Mouse (Mus musculus) granulocyte monocyte progenitor cell, adult 5-6 weeks (primary cell): Measurements from ENCODE around the gene Ip6k2. TPM values are rescaled to one million over a fixed set of nuclear protein-coding genes. Genes with fewer than 3 reads are reported as not detected.
A peak's percentile ranks its signal among the peaks of the same experiment; 100 is the strongest.

Source experiments
- ATAC-seq: replicated peaks from 2 replicates; pipeline ENCODE4 v1.8.0; 2016; ENCODE audit warnings: mild to moderate bottlenecking, moderate TSS enrichment, inconsistent platforms; ENCODE audit not compliant: poor library complexity, severe bottlenecking
- total RNA-seq, 2 experiments: library from RNA; stranded (forward) in 1 of 2; stranded (reverse) in 1 of 2; fragments of 200-712, 200-1000 nt in 1 of 2; fragments of >200 nt in 1 of 2; fragmentation: Nextera tagmentation in 1 of 2; gene quantifications; 2 replicates each; pipeline ENCODE4 v1.2.3; 2014 to 2017

Gene Ip6k2
- total RNA-seq, 2 experiments from 2014 or later = 25.5 to 35.8 TPM

DNA sequence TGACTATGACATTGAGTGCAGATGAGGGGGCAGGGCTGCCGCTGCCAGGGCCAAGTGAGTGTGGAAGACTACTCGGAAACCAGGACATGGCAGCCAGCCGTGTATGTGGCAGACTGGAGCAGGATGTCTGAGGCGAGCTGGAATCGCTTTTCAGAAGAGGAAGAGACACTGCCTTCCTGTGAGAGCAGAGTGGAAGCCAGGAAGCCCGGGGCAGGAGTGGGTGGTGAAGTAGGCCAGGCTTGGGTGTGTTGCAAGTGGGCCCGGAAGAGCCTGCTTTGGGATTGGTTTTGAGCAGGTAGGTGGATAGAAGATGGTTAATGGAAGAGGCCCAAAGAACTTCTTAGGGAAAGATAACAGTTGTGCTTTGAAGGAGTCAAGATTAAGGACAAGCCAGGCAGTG, 32.0 kb downstream of the Ip6k2 start:
- ATAC-seq = no peak

DNA sequence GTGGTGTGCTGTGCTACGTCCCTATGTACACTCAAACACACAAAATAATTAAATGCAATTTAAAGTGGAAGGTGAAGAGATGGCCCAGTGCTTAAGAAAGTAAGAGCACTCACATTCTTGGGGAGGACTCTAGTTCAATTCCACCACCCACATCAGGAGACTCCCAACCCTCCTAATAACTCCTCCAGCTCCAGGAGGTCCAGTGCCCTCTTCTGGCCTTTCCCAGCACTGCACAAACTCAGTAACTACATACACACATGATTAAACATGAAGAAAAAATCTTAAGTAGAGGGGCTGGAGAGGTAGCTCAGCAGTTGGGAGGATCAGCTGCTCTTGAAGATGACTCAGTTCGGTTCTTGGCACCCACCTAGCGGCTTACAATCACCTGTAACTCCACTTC, 35.9 kb downstream of the Ip6k2 start:
- ATAC-seq = peak; percentile 77

DNA sequence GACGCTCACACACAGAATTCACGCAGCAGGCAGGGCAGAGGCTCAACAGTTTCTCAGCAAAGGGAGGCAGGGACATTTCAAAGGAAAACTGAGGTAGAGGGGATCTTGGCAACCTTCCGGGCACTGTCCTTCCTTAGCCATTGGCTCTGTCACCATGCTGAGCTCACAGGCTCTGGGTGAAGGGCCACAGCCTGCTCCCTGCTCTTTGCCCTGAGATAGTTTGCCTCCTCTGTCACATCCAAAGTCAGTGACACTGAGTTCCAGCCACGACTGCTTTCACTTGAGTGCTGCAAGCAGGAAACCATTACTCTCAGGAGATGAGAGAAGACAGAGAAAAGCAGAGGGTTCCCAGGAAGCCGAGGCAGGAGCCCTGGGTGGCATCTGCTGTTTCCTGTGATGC, 36.5 kb downstream of the Ip6k2 start:
- no peak for ATAC-seq

GRCm38 (mm10) chr9:108824144-108824685, 40.6 kb downstream of the Ip6k2 start:
- ATAC-seq = no peak

DNA sequence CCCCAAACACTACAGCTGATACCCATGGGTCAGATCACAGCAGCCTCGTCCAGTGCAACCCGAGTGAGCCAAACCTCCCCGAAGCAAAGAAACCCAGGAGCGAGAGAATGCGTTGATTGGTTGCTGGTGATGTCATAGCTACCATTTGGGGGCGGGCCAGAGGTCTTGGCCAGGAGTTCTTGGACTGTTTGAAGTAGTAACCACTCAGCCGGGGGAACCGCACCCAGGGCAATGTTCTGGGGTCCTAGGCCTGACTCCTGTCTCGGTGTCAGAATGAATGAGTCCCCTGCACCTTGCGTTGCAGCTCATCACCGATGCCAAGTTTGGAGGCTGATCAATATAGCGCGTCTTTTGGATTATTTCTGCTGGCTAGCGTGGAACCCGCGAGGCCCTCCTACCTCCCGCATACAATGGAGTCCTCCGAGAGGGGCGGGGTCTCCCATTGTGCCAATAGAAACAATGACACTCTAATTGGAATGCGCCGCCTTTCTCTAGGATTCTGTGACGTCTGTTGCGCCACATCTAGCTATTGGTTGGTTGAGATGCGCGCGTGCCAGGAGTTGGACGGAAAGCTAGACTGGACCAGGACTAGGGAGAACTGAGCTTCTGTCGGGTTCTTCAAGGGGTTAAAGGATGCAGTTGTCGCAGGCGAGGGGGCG, 41.3 kb downstream of the Ip6k2 start:
- ATAC-seq = no peak

GRCm38 (mm10) chr9:108825820-108826699, 42.5 kb downstream of the Ip6k2 start, which contains the start of gene Celsr3:
Gene Celsr3 (plus strand): TSS chr9:108826320.
- peak; percentile 57 for ATAC-seq

DNA sequence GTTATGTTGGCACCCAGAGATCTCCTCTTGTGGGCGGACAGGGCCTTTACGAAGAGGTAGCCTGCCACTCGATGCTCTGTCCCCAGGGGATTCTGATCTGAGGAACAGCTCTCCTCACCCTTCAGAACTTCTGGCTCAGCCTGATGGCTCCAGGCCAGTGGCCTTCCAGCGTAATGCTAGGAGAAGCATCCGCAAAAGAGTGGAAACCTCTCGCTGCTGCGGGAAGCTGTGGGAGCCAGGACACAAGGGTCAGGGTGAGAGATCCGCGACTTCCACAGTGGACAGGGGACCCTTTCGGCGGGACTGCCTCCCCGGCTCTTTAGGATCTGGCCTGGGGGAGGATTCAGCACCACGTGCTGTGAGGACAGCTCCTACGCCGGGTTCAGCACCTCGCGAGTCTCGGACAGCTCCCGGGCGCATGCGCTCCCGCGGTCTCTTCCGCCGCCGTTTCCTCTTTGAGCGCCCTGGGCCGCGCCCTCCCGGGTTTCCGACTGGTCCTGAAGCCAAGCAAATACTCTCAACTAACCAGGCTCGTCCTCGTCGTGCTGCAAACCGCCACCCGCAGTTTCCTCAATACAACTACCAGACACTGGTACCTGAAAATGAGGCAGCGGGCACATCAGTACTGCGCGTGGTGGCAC, 43.2 kb downstream of the Ip6k2 start:
- peak; percentile 58 for ATAC-seq

DNA sequence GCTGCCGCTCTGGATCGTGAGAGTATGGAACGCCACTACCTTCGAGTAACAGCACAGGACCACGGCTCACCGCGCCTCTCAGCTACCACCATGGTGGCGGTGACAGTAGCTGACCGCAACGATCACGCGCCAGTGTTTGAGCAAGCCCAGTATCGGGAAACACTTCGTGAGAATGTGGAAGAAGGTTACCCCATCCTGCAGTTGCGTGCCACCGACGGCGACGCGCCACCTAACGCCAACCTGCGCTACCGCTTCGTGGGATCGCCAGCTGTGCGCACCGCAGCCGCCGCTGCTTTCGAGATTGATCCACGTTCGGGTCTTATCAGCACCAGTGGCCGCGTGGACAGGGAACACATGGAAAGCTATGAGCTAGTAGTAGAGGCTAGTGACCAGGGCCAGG, 43.9 kb downstream of the Ip6k2 start:
- peak; percentile 33 for ATAC-seq

GRCm38 (mm10) chr9:108827906-108828305, 44.3 kb downstream of the Ip6k2 start:
- ATAC-seq = no peak

DNA sequence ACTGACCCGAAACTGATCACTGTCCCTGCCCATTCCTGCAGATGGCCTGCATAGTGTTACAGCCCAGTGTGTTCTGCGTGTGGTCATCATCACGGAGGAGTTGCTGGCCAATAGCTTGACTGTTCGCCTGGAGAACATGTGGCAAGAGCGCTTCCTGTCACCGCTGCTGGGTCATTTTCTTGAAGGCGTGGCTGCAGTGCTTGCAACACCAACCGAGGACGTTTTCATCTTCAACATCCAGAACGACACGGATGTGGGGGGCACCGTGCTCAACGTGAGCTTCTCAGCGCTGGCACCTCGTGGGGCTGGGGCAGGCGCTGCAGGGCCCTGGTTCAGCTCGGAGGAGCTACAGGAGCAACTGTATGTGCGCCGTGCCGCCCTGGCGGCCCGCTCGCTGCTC, 48.0 kb downstream of the Ip6k2 start:
- ATAC-seq = peak; percentile 61

- peak; percentile 78 for ATAC-seq
Measured at GRCm38 (mm10) chr9:108832390-108833108, 49.0 kb downstream of the Ip6k2 start.

GRCm38 (mm10) chr9:108842989-108843388, 59.4 kb downstream of the Ip6k2 start:
- ATAC-seq = peak; percentile 68

DNA sequence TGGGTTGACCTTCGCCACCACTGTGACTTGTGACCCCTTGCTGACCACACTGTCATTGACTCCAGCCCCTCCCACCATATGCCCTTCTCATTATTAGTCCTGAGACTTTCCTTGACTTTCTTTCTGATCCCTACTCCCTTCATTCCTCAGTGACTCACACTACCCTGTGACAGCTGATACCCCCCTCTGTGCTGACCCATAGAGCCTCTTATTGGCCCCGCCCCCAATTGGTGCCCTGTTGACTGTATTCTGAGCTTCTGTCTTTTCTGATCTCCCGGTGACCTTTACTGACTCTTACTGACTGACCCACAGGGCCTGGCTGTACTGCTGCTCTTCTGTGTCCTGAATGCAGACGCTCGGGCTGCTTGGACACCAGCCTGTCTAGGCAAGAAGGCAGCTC, 61.8 kb downstream of the Ip6k2 start:
- no peak for ATAC-seq

DNA sequence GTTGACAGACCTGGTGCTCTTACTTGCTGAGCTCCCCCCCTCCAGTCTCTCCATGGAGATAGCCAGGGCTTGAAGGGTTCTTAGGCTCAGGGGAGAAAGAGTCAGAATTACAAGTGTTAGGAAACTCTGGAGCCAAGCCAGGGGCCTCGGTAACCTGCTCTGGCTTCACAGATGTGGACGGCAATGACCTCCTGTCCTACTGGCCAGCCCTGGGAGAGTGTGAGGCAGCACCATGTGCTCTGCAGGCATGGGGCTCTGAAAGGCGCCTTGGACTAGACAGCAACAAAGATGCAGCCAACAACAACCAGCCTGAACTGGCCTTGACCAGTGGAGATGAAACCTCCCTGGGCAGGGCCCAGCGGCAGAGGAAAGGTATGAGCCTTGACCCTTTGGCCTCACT, 63.8 kb downstream of the Ip6k2 start:
- ATAC-seq = no peak

- no peak for ATAC-seq
Measured at GRCm38 (mm10) chr9:108848419-108848818, 64.8 kb downstream of the Ip6k2 start.

- ATAC-seq = peak; percentile 16; the same call in 1 of the 2 replicates
Measured at GRCm38 (mm10) chr9:108852976-108853375, 69.4 kb downstream of the Ip6k2 start, which contains the start of gene Slc26a6. Gene Slc26a6 (plus strand): TSS chr9:108853283.

DNA sequence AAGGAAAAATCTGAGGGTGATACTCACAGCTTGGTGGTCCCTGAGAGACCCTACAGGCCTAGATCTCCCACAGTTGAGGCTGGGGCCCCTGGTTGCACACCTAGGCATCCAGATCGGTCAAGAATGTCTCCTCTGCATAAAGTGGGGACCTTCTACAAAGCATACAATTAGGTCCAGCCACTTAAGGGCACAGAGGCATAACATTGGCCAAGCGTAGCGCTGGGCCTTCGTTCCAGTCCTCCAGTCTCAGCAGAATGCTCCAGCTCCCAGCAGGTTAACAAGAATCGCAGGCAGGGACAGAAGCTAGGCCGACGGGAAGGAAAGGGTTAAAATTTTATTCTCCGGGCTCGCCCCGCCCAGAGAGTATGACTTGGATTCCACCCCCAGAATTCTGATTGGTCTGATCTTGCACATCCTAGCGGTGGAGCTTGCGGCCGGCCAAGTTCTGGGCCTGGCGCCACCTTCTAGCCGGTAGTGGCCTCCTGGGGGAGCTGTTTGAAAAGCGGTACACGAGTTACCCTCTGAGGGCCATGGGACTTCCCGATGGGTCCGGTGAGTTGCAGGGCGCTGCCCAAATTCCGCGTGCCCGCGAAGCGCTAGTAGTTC, 70.1 kb downstream of the Ip6k2 start:
- peak; percentile 86 for ATAC-seq

- peak; percentile 80 for ATAC-seq
Measured at GRCm38 (mm10) chr9:108854241-108854696, 70.7 kb downstream of the Ip6k2 start.

GRCm38 (mm10) chr9:108855335-108855734, 71.7 kb downstream of the Ip6k2 start:
- ATAC-seq = no peak
